1 mouse cellular context compared by ENCODE assay signal in the genomic region with DNA sequence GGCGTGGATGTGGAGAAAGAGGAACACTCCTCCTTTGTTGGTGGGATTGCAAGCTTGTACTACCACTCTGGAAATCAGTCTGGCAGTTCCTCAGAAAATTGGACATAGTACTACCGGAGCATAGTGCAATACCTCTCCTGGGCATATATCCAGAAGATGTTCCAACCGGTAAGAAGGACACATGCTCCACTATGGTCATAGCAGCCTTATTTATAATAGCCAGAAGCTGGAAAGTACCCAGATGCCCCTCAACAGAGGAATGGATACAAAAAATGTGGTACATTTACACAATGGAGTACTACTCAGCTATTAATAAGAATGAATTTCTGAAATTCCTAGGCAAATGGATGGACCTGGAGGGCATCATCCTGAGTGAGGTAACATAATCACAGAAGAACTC. TPM values are rescaled to one million over a fixed set of nuclear protein-coding genes. Genes with fewer than 3 reads are reported as not detected.
"Had no signal": no experiment of that assay in that cellular context is flagged by ENCODE, and none has a peak within 500 bp of the region (broad histone marks: within the 10 kb centered on the region; RNA-seq: fewer than 3 reads in every experiment).

No protein-coding gene starts in this region.

RNA-seq across cellular contexts. Expression of gene Gm15319, which starts 9.4 kb away (rescaled TPM):
- total RNA-seq: megakaryocyte, adult 5-6 weeks had no signal
